Mouse (Mus musculus): ENCODE measurements around the gene Gm49405.

- no peak for TF ChIP-seq CTCF (IDR thresholded peaks at IDR 0.05; ENCODE audit: borderline replicate concordance, extremely low read depth, insufficient read depth, insufficient read length)
- no peak for TF ChIP-seq POLR2A (IDR thresholded peaks at IDR 0.05; ENCODE audit: borderline replicate concordance, extremely low read depth, insufficient read depth, insufficient read length, poor library complexity, severe bottlenecking)
Observed at GRCm38 (mm10) chr19:3985261-3985681, 15.2 kb upstream of the Gm49405 start.
